Mouse (Mus musculus) stomach, embryonic 15.5 days (tissue): ENCODE results near the gene Ikzf2. TPM values are rescaled to one million over a fixed set of nuclear protein-coding genes. Genes with fewer than 3 reads are reported as not detected.

Experiments
- ATAC-seq: fragments of 200-750 bp; cut with Nextera tagmentation; 2 replicates; pipeline ENCODE4 v1.8.0; 2017; ENCODE audit warnings: low read depth, moderate number of reproducible peaks, moderate TSS enrichment; ENCODE audit not compliant: insufficient read depth, low FRiP score
- H3K27ac ChIP-seq: fragments of 300-500 bp; sonication (generic); 2 replicates; pipeline ENCODE4 v1.5.1; 2015; ENCODE audit warnings: mild to moderate bottlenecking, inconsistent platforms
- H3K27me3 ChIP-seq: fragments of 300-500 bp; sonication (generic); replicated peaks from 2 replicates; pipeline ENCODE4 v1.6.1; 2015; ENCODE audit warnings: inconsistent platforms
- H3K36me3 ChIP-seq: fragments of 300-500 bp; sonication (generic); 2 replicates; pipeline ENCODE4 v1.6.1; 2015; ENCODE audit warnings: inconsistent platforms
- H3K4me1 ChIP-seq: fragments of 300-500 bp; sonication (generic); 2 replicates; pipeline ENCODE4 v1.6.1; 2015; ENCODE audit warnings: inconsistent platforms
- H3K4me2 ChIP-seq: fragments of 300-500 bp; sonication (generic); 2 replicates; pipeline ENCODE4 v1.6.1; 2015; ENCODE audit warnings: mild to moderate bottlenecking, inconsistent platforms
- H3K4me3 ChIP-seq: fragments of 300-500 bp; sonication (generic); replicated peaks from 2 replicates; pipeline ENCODE4 v1.5.1; 2015; ENCODE audit warnings: inconsistent platforms
- H3K9ac ChIP-seq: fragments of 300-500 bp; sonication (generic); 2 replicates; pipeline ENCODE4 v1.6.1; 2015; ENCODE audit warnings: inconsistent platforms
- H3K9me3 ChIP-seq: fragments of 300-500 bp; sonication (generic); 2 replicates; pipeline ENCODE4 v1.6.1; 2016; ENCODE audit warnings: inconsistent platforms
- WGBS: fragments of 180-500 bp; shearing (Covaris S2); methylation state at CpG from one replicate; pipeline ENCODE4 v1.1.7; 2015; 5-methylcytosine and 5-hydroxymethylcytosine counted together
- polyA plus RNA-seq: library from polyadenylated mRNA; unstranded; fragments of >200 nt; fragmentation: Nextera tagmentation; extraction: Ambion mirVana; gene quantifications from 2 replicates; pipeline ENCODE4 v1.2.1, GENCODE M21; 2015

Gene Ikzf2
- polyA plus RNA-seq, 1 experiment from 2014 or later, result 7.1 TPM

GRCm38 (mm10) chr1:69685890-69686490 lies 1.1 kb downstream of the Ikzf2 start:
- WGBS, result under 1% methylated on average over 14 of the region's 15 CpGs
- Histone ChIP-seq H3K27me3 (no peaks in the 10 kb centered on the region), H3K4me1 (0 out of 2 replicates have a peak, but pooled peaks cover 4% of the 10 kb centered on the region), H3K27ac (peak overlapping the region; percentile 90), H3K9ac (no peak overlapping the region), H3K9me3 (no peaks in the 10 kb centered on the region), H3K4me3 (peak overlapping the region; percentile 81), H3K4me2 (peak overlapping the region; percentile 72), H3K36me3 (no peaks in the 10 kb centered on the region)
- no peak for ATAC-seq

DNA sequence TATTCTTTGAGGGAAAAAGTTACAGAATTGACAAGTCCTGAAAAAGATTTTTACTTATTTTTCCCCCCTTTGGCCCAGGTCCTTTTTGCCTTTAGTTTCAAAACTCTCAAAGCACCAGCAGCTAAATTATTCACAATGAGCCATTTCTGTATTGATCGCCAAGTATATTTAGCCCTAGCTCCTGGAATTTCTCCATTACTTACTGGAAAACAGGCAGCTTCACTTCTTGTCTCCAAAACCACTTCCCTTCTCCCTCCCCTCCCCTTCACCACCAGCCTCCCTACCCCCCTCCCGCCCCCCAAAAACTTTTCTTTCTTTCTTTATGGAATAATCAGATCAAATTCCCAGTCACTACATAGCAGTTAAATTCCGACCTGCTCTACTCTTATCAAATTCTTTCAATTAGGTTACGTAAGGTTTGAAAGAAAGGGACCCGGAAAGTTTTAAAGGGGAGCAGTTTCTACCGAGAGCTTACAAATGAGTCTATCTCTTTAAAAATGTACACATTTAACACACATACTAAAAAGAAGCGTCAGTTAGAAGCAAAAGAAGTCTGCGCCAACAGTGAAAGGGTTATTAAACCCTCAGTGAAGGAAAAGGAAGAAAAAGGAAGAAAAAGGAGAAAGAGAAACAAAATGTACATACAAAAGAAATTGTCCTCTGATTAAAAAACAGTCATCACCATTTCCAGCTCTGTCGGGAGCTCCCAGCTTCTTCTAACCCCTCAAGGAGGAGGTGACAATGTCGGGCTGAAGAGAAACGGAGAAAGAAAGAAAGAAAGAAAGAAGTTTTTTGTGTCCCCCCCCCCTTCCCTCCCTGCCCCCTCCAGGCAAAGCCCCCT lies 1.8 kb downstream of the Ikzf2 start:
- no peak for ATAC-seq
- peak overlapping the region; percentile 25; the same call in 1 of the 2 replicates for H3K9ac ChIP-seq
- WGBS, result 1% methylated on average over 11 of the region's 11 CpGs

GRCm38 (mm10) chr1:69684280-69685040 lies 2.6 kb downstream of the Ikzf2 start:
- peak overlapping the region; percentile 81 for H3K4me3 ChIP-seq
- no peak overlapping the region for H3K27ac ChIP-seq
- 0 out of 2 replicates have a peak, but pooled peaks cover 4% of the 10 kb centered on the region for H3K4me1 ChIP-seq
- no peaks in the 10 kb centered on the region for H3K27me3 ChIP-seq
- H3K9me3 ChIP-seq, result no peaks in the 10 kb centered on the region
- 29% methylated on average over 13 of the region's 13 CpGs for WGBS
- no peaks in the 10 kb centered on the region for H3K36me3 ChIP-seq
- H3K9ac ChIP-seq, result no peak overlapping the region
- ATAC-seq, result no peak
- H3K4me2 ChIP-seq, result peak overlapping the region; percentile 72

More for the DNA sequence above, 1.8 kb downstream of the Ikzf2 start:
- Histone ChIP-seq H3K4me2 (peak overlapping the region; percentile 72), H3K4me1 (0 out of 2 replicates have a peak, but pooled peaks cover 4% of the 10 kb centered on the region), H3K27ac (peak overlapping the region; percentile 76), H3K36me3 (no peaks in the 10 kb centered on the region), H3K4me3 (peak overlapping the region; percentile 81), H3K9me3 (no peaks in the 10 kb centered on the region), H3K27me3 (no peaks in the 10 kb centered on the region)

GRCm38 (mm10) chr1:69683851-69684250 lies 3.2 kb downstream of the Ikzf2 start:
- no peak for ATAC-seq
- Histone ChIP-seq H3K4me3 (peak overlapping the region; percentile 81; the same call in 1 of the 2 replicates), H3K4me1 (0 out of 2 replicates have a peak, but pooled peaks cover 2% of the 10 kb centered on the region), H3K36me3 (no peaks in the 10 kb centered on the region), H3K4me2 (peak overlapping the region; percentile 72), H3K9ac (no peak overlapping the region), H3K27ac (no peak overlapping the region), H3K27me3 (no peaks in the 10 kb centered on the region), H3K9me3 (no peaks in the 10 kb centered on the region)
- whole genome bisulfite sequencing, result 63% methylated on average over 3 of the region's 3 CpGs

GRCm38 (mm10) chr1:69683058-69683457 lies 4.0 kb downstream of the Ikzf2 start:
- 75% methylated on average over 8 of the region's 8 CpGs for WGBS
- Histone ChIP-seq H3K4me2 (no peak overlapping the region; the same call in 1 of the 2 replicates), H3K4me1 (no peaks in the 10 kb centered on the region), H3K4me3 (no peak overlapping the region), H3K9me3 (no peaks in the 10 kb centered on the region), H3K36me3 (no peaks in the 10 kb centered on the region), H3K9ac (no peak overlapping the region), H3K27ac (no peak overlapping the region), H3K27me3 (no peaks in the 10 kb centered on the region)
- ATAC-seq, result no peak

DNA sequence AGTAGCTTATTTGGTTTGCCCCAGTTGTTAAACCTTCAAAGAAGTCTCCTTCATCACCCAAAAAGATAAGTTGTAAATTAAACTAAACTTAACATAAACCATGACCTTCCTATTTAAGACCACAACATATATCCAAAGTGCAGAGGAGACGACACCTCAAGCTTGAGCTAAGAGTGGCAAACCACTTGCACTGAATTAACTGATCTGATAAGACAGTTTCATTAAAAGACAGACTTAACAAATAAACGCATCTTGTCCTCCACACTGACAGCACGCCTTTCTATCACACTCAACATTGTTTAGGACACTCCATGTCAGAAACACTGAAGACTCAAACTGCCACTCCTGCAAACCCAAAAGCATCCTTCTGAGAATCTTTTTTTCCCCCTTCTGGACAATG lies 4.8 kb downstream of the Ikzf2 start:
- Histone ChIP-seq H3K4me2 (no peak overlapping the region), H3K9me3 (no peaks in the 10 kb centered on the region), H3K4me3 (no peak overlapping the region), H3K36me3 (no peaks in the 10 kb centered on the region), H3K27me3 (no peaks in the 10 kb centered on the region), H3K27ac (no peak overlapping the region), H3K4me1 (no peaks in the 10 kb centered on the region), H3K9ac (no peak overlapping the region)
- 46% methylated on average over 3 of the region's 3 CpGs for WGBS
- no peak for ATAC-seq

DNA sequence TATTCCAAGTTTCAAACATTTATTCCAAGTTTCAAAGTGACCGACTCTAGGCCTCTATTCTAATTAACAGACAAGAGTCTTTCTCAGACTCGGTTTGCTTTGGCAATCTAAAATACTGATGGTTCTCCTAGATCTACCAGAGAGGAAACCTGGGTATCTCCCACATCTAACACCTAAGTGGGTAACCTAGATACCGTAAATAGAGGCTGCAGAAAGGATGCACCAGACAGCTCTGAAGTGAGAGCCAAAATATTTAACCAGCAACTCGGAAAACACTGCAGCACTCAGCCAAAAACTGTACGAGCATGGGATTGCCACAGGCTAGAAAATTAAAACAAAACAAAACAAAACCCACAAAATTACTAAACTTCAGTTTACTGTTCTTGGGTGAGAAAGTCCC lies 6.0 kb downstream of the Ikzf2 start:
- Histone ChIP-seq H3K4me3 (no peak overlapping the region), H3K36me3 (no peaks in the 10 kb centered on the region), H3K4me2 (no peak overlapping the region), H3K27me3 (no peaks in the 10 kb centered on the region), H3K4me1 (no peaks in the 10 kb centered on the region), H3K9ac (no peak overlapping the region), H3K27ac (no peak overlapping the region), H3K9me3 (no peaks in the 10 kb centered on the region)
- WGBS, result 68% methylated on average over 5 of the region's 5 CpGs
- no peak for ATAC-seq

DNA sequence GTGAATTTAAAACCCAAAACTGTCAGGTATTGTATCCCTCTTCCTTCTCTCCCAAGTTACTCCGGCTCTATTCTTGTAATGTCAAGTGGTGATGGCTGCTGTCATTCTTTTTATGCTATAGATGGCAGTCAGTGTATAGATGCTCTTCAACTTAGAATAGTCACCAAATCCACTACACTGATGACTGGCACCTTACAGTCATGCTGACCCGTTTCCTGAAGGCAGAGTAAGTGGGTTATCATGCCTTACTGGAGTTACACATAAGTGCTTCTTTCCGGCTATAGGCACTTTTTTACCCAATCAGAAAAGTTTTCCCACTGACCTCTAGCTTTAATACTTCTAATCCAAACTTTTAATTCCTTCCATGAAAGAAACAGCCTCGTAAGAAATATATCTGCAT lies 6.5 kb downstream of the Ikzf2 start:
- H3K36me3 ChIP-seq, result no peaks in the 10 kb centered on the region
- no peaks in the 10 kb centered on the region for H3K4me1 ChIP-seq
- no peak for ATAC-seq
- no peak overlapping the region for H3K27ac ChIP-seq
- 83% methylated on average over 4 of the region's 4 CpGs for WGBS
- no peak overlapping the region for H3K4me3 ChIP-seq
- H3K27me3 ChIP-seq, result no peaks in the 10 kb centered on the region
- H3K4me2 ChIP-seq, result no peak overlapping the region
- no peaks in the 10 kb centered on the region for H3K9me3 ChIP-seq
- H3K9ac ChIP-seq, result no peak overlapping the region

DNA sequence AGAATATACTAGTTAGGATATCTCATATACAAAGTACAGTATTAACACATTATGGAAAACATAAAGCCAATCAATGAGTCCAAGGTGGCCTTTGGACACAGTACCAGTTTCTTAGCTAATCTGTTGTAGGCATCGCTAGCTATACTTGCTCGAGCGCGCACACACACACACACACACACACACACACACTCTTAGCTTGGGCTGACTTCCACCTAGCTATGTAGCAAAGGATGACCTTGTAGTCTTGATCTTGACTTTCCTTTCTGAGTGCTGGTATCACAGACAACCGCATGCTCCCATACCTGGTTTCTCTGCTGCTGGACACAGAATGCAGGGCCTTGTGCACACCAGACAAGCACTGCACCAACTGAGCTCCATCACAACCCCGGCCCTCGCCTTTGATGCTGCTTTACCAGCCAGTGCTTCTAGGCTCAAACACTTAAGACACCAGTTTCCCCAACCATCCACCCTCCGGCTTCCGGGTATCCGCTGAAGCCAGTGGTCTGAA lies 17.1 kb downstream of the Ikzf2 start:
- ATAC-seq, result no peak
- no peak overlapping the region for H3K9ac ChIP-seq
- WGBS, result 88% methylated on average over 10 of the region's 10 CpGs
- H3K9me3 ChIP-seq, result no peaks in the 10 kb centered on the region
- no peak overlapping the region for H3K4me3 ChIP-seq
- no peaks in the 10 kb centered on the region for H3K27me3 ChIP-seq
- no peaks in the 10 kb centered on the region for H3K4me1 ChIP-seq
- H3K27ac ChIP-seq, result no peak overlapping the region
- no peak overlapping the region for H3K4me2 ChIP-seq
- H3K36me3 ChIP-seq, result no peaks in the 10 kb centered on the region

DNA sequence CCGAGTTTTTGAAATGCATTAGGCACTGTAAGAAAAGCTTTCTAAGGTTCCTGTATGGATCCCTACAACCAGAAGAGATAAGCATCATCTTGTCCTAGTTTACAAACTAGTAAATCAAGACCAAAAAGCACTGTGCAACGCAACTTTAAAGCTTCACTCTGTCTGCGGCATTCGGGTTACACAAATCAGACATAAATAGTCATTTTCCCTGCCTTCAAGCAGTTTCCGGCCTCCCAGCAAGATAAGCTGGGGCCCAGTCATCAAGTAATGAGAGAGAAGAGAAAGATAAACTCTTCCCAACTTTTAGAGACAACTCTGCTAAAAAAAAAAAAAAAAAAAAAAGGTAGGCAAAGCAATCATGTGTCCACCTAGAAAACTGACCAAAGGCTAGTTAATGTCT lies 19.6 kb downstream of the Ikzf2 start:
- no peak overlapping the region for H3K27ac ChIP-seq
- WGBS, result 68% methylated on average over 5 of the region's 5 CpGs
- no peak overlapping the region for H3K9ac ChIP-seq
- H3K9me3 ChIP-seq, result no peaks in the 10 kb centered on the region
- H3K27me3 ChIP-seq, result no peaks in the 10 kb centered on the region
- no peaks in the 10 kb centered on the region for H3K4me1 ChIP-seq
- ATAC-seq, result no peak
- H3K4me2 ChIP-seq, result no peak overlapping the region
- H3K4me3 ChIP-seq, result no peak overlapping the region
- H3K36me3 ChIP-seq, result no peaks in the 10 kb centered on the region

- H3K4me2 ChIP-seq, result no peak overlapping the region
- no peaks in the 10 kb centered on the region for H3K36me3 ChIP-seq
- no peak overlapping the region for H3K9ac ChIP-seq
- H3K9me3 ChIP-seq, result no peaks in the 10 kb centered on the region
- no peak for ATAC-seq
- H3K4me3 ChIP-seq, result no peak overlapping the region
- H3K4me1 ChIP-seq, result no peaks in the 10 kb centered on the region
- WGBS, result 66% methylated on average over 2 of the region's 2 CpGs
- no peak overlapping the region for H3K27ac ChIP-seq
- no peaks in the 10 kb centered on the region for H3K27me3 ChIP-seq
These were observed 27.3 kb downstream of the Ikzf2 start for GRCm38 (mm10) chr1:69659779-69660178.
